Mouse (Mus musculus) heart, embryonic 15.5 days (tissue): ENCODE results near the gene 2310022A10Rik. TPM values are rescaled to one million over a fixed set of nuclear protein-coding genes. Genes with fewer than 3 reads are reported as not detected.

Experiments used
- ATAC-seq: fragments of 200-750 bp; cut with Nextera tagmentation; replicated peaks from 2 replicates; pipeline ENCODE4 v1.8.0; 2017; ENCODE audit warnings: low read depth, moderate TSS enrichment; ENCODE audit not compliant: insufficient number of reproducible peaks, insufficient read depth, low FRiP score
- H3K27ac ChIP-seq: fragments of 300-500 bp; sonication (generic); 2 replicates; pipeline ENCODE4 v1.5.1; 2015; ENCODE audit warnings: mild to moderate bottlenecking, inconsistent platforms
- H3K27me3 ChIP-seq: fragments of 300-500 bp; sonication (generic); 2 replicates; pipeline ENCODE4 v1.6.1; 2015; ENCODE audit warnings: inconsistent platforms
- H3K36me3 ChIP-seq: fragments of 300-500 bp; sonication (generic); 2 replicates; pipeline ENCODE4 v1.6.1; 2015; ENCODE audit warnings: mild to moderate bottlenecking, inconsistent platforms
- H3K4me1 ChIP-seq: fragments of 300-500 bp; sonication (generic); replicated peaks from 2 replicates; pipeline ENCODE4 v1.6.1; 2015; ENCODE audit warnings: inconsistent platforms
- H3K4me2 ChIP-seq: fragments of 300-500 bp; sonication (generic); 2 replicates; pipeline ENCODE4 v1.6.1; 2015; ENCODE audit warnings: inconsistent platforms, mild to moderate bottlenecking, moderate library complexity
- H3K4me3 ChIP-seq: fragments of 300-500 bp; sonication (generic); 2 replicates; pipeline ENCODE4 v1.5.1; 2015; ENCODE audit warnings: mild to moderate bottlenecking, inconsistent platforms
- H3K9ac ChIP-seq: fragments of 300-500 bp; sonication (generic); 2 replicates; pipeline ENCODE4 v1.6.1; 2015; ENCODE audit warnings: mild to moderate bottlenecking, inconsistent platforms
- H3K9me3 ChIP-seq: fragments of 300-500 bp; sonication (generic); replicated peaks from 2 replicates; pipeline ENCODE4 v1.6.1; 2016; ENCODE audit warnings: inconsistent platforms
- WGBS: fragments of 180-500 bp; shearing (Covaris S2); methylation state at CpG from one replicate; pipeline ENCODE4 v1.1.7; 2015; ENCODE audit warnings: mixed read lengths; 5-methylcytosine and 5-hydroxymethylcytosine counted together
- polyA plus RNA-seq: library from polyadenylated mRNA; unstranded; fragments of >200 nt; fragmentation: Nextera tagmentation; extraction: Ambion mirVana; gene quantifications from 2 replicates; pipeline ENCODE4 v1.2.1, GENCODE M21; 2015

2310022A10Rik gene
- polyA plus RNA-seq, 1 experiment from 2014 or later = 36.9 TPM

DNA sequence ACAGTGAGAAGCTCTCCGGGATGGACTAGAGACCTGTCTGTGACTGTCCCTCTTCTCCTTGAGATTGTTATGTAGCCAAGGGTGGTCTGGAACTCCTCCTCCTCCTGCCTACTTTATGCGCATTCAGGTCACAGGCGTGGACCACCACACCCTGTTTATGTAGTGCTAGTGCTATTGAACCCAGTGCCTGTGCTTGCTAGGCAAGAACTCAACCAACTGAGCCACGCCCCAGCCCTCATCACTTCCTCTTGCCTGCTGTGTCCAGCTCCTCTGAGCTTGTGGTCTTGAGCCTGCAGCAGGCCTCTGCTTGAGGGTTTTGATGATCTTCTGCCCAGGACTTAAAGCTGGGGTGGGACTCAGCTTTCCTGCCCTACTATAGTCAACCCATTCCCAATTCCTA, 19.1 kb downstream of the 2310022A10Rik start:
- H3K4me3 ChIP-seq = no peak overlapping the region
- 92% methylated on average over 4 of the region's 4 CpGs for WGBS
- H3K36me3 ChIP-seq = peaks cover 80% of the 10 kb centered on the region

DNA sequence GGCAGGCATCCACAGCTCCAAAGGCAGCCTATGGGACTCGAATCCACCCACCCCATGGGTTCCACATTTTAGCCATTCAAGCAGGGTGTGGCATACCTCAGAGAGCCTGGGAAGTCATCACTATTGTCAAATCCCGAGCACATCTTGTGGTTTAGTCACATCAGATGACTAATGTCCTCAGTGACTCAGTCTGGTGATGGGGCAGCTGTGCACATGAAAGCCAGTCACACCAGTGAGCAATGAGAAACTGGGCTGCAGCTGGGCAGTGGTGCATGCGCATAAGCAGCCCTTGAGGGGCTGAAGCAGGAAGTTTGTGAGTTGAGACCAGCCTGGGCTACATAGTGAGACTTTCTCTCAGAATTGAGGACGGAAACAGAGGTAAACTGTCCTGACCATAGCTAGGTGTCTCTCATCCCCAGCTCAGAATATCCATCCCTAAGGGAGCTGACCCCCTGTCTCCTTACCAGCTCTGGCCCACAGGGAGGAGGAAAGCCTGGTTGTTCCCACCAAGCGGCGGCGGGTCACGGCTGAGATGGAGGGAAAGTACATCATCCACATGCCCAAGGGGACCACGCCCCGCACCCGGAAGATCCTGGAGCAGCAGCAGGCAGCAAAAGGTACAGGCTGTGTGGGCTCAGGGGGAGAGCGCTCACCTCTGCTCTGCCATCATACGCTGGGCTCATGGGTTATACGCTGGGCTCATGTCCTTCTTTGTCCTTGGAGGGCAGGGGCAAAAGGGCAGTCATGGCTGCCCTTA, 21.3 kb downstream of the 2310022A10Rik start:
- no peaks in the 10 kb centered on the region for H3K27me3 ChIP-seq
- no peaks in the 10 kb centered on the region for H3K9me3 ChIP-seq
- H3K4me2 ChIP-seq = no peak overlapping the region
- no peak overlapping the region for H3K9ac ChIP-seq
- peaks cover 75% of the 10 kb centered on the region for H3K36me3 ChIP-seq
- no peak overlapping the region for H3K4me3 ChIP-seq
- no peak overlapping the region for H3K27ac ChIP-seq
- no peak for ATAC-seq
- 89% methylated on average over 14 of the region's 14 CpGs for WGBS
- no peaks in the 10 kb centered on the region for H3K4me1 ChIP-seq

More for the DNA sequence above, 19.1 kb downstream of the 2310022A10Rik start:
- Histone ChIP-seq H3K9ac (no peak overlapping the region), H3K4me1 (no peaks in the 10 kb centered on the region), H3K27me3 (no peaks in the 10 kb centered on the region), H3K27ac (no peak overlapping the region), H3K9me3 (no peaks in the 10 kb centered on the region), H3K4me2 (no peak overlapping the region)
- no peak for ATAC-seq

DNA sequence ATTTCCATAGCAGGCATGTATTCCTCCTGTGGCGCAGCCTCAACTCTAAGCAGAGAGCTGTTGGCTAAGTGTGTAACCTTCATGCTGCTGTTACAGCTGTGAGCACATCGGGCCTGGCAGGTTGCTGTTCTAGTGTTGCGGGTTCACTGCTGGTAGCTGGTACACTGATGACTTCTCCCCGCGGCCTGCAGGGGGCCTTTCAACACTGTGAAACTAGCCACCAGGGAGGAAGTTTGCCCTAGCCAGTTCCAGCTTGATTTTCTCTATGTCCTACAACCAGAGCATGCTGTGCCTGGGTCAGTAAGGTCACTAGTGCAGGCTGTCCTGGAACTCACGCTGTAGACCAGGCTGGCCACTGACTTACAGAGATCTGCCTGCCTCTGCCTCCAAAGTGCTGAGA, 23.9 kb downstream of the 2310022A10Rik start:
- 67% methylated on average over 6 of the region's 6 CpGs for WGBS
- Histone ChIP-seq H3K9ac (no peak overlapping the region), H3K9me3 (no peaks in the 10 kb centered on the region)

DNA sequence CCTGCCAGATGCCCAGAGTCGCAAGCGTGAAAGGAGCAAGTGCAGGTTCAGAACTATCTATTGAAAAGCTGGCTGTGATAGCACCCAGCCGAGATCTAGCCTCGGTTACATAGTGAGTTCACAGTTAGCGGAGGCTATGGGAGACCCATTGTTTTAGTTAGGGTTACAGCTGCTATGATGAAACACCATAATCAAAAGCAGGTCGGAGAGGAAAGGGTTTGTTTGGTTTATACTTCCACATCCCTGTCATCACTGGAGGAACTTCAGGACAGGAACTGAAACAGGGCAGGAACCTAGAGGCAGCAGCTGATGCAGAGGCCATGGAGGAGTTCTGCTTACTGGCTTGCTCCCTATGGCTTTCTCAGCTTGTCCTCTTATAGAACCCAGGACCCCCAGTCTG, 24.6 kb downstream of the 2310022A10Rik start:
- whole genome bisulfite sequencing = 90% methylated on average over 6 of the region's 6 CpGs
- Histone ChIP-seq H3K4me2 (no peak overlapping the region), H3K4me3 (no peak overlapping the region), H3K27me3 (no peaks in the 10 kb centered on the region), H3K27ac (no peak overlapping the region), H3K9me3 (no peaks in the 10 kb centered on the region), H3K9ac (no peak overlapping the region), H3K4me1 (no peaks in the 10 kb centered on the region), H3K36me3 (peaks cover 80% of the 10 kb centered on the region)
- no peak for ATAC-seq

More for the DNA sequence above, 23.9 kb downstream of the 2310022A10Rik start:
- no peak overlapping the region for H3K27ac ChIP-seq
- no peak overlapping the region for H3K4me3 ChIP-seq
- peak; percentile 31; the same call in 1 of the 2 replicates for ATAC-seq
- H3K27me3 ChIP-seq = no peaks in the 10 kb centered on the region
- no peaks in the 10 kb centered on the region for H3K4me1 ChIP-seq
- H3K36me3 ChIP-seq = peaks cover 79% of the 10 kb centered on the region
- H3K4me2 ChIP-seq = no peak overlapping the region

DNA sequence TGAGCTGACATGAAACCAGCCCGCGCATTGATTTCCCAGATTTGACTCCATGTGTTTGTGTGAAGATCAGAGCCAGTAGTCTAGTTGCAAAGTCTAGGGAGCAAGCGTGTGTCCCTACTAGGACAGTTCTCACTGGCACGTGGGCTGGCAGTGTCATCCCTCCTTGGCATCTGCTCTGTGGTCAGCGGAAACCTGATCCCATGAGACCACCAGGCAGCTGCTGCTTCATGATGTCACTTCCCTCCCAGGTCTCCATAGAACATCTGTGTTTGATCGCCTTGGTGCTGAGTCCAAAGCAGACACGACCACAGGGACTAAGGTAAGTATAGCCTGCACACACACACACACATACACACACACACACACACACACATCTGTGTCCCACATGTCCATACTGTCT, 25.4 kb downstream of the 2310022A10Rik start:
- H3K36me3 ChIP-seq = peaks cover 81% of the 10 kb centered on the region
- WGBS = 82% methylated on average over 7 of the region's 7 CpGs
- H3K27ac ChIP-seq = no peak overlapping the region
- no peaks in the 10 kb centered on the region for H3K27me3 ChIP-seq
- H3K9me3 ChIP-seq = no peaks in the 10 kb centered on the region
- no peaks in the 10 kb centered on the region for H3K4me1 ChIP-seq
- H3K4me2 ChIP-seq = no peak overlapping the region
- no peak for ATAC-seq
- no peak overlapping the region for H3K4me3 ChIP-seq
- H3K9ac ChIP-seq = no peak overlapping the region

DNA sequence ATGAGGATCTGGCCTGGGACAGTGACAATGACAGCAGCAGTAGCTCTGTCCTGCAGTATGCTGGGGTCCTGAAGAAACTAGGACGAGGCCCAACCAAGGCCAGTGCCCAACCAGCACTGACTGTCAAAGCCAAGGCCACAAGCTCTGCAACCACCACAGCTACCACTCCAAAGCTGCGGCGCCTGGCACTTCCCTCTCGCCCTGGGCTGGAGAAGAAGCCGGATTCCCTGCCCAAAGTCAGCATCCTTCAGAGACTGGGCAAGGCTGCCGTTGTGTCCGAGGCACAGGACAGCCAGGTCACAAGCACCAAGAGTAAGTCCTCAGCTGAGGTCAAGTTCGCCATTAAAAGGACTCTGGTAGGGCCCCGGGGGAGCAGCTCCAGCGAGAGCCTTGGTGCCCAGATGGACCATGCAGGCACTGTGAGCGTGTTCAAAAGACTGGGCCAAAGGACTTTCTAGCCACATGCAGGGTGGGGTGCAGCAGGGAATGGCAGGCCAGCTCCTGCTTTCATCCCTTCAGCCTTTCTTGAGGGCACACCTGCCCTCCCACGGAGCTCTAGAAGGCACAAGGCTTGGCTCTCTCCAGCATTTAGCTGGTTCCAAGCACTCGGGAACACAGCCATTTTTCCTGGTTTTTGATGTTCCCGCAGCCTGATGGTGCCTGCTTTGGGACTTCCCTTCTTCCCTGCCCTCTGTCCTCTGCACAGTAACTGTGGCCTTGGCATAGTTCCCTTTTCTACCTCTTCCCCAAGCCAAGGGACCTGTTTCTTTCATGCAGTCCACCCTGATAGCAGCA, 27.5 kb downstream of the 2310022A10Rik start:
- H3K9ac ChIP-seq = no peak overlapping the region
- H3K36me3 ChIP-seq = peaks cover 66% of the 10 kb centered on the region

DNA sequence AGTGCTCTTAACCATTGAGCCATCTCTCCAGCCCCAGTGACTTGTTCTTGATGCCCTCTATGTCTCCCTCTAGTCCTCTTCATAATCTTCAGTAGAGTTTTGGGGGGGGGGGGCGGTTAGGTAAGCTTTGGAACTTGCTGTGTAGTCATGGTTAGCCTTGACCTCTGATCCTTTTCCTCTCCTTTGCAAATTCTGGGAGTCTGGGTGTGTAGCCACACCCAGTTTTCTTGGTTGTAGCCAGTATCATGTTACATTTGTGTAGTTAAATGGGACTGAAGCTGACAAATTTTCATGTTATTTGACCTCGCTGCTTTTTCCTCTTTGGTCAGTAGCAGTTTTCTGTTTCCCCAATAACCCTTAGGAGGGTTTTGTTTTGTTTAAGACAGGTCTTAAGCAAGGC, 33.8 kb downstream of the 2310022A10Rik start:
- no peak for ATAC-seq
- H3K27me3 ChIP-seq = no peaks in the 10 kb centered on the region
- H3K36me3 ChIP-seq = peaks cover 12% of the 10 kb centered on the region
- H3K9ac ChIP-seq = no peak overlapping the region
- no peak overlapping the region for H3K27ac ChIP-seq
- H3K9me3 ChIP-seq = no peaks in the 10 kb centered on the region
- no peak overlapping the region for H3K4me3 ChIP-seq
- no peaks in the 10 kb centered on the region for H3K4me1 ChIP-seq
- H3K4me2 ChIP-seq = no peak overlapping the region
- WGBS = 77% methylated on average over 2 of the region's 2 CpGs

More for the DNA sequence above, 27.5 kb downstream of the 2310022A10Rik start:
- ATAC-seq = no peak
- H3K9me3 ChIP-seq = no peaks in the 10 kb centered on the region
- 87% methylated on average over 14 of the region's 14 CpGs for WGBS
- H3K27me3 ChIP-seq = no peaks in the 10 kb centered on the region
- no peaks in the 10 kb centered on the region for H3K4me1 ChIP-seq
- H3K4me3 ChIP-seq = no peak overlapping the region
- H3K4me2 ChIP-seq = no peak overlapping the region
- no peak overlapping the region for H3K27ac ChIP-seq

DNA sequence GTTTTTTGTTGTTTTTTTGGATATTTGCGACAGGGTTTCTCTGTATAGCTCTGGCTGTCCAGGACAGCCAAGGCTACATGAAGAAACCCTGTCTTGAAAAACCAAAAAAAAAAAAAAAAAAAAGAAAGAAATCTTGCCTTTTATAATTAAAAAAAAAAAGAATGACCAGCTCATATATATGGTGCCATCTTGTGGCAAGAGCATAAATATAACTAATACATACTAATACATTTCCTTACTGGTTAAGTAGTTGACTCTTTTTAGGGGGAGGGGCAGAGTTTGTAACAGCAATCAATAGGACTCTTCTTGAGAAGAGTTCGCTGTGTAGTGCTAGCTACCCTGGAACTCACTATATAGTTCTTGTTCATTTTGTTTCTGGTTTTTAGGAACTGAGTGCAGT, 34.7 kb downstream of the 2310022A10Rik start:
- ATAC-seq = no peak
- H3K9me3 ChIP-seq = no peaks in the 10 kb centered on the region
- no peak overlapping the region for H3K4me3 ChIP-seq
- H3K4me1 ChIP-seq = peaks cover 4% of the 10 kb centered on the region
- 83% methylated on average over 2 of the region's 2 CpGs for WGBS
- H3K4me2 ChIP-seq = no peak overlapping the region
- no peaks in the 10 kb centered on the region for H3K27me3 ChIP-seq
- H3K27ac ChIP-seq = no peak overlapping the region
- no peak overlapping the region for H3K9ac ChIP-seq
- peaks cover 4% of the 10 kb centered on the region; the same call in 1 of the 2 replicates for H3K36me3 ChIP-seq

DNA sequence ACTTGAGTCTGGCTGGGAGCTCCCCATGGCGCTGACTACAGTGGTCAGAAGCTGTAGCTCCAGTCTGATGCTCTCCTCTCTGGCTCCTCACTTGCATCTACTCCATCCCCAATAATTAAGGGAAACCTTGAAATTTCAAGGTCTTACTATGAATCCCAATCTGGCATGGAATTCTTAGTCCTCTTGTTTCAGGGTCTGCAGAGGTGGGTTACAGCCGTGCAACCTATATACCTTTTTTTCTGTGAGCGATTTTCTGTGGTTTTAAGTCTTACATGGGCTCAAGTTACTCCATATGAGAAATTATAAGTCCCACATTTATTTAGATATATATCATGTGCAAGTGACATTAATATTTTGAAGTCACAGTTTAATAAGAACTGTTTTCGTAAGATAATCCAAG, 37.1 kb downstream of the 2310022A10Rik start:
- Histone ChIP-seq H3K9ac (no peak overlapping the region), H3K4me3 (no peak overlapping the region), H3K9me3 (no peaks in the 10 kb centered on the region), H3K27ac (no peak overlapping the region), H3K4me2 (no peak overlapping the region), H3K27me3 (no peaks in the 10 kb centered on the region), H3K4me1 (peaks cover 23% of the 10 kb centered on the region), H3K36me3 (no peaks in the 10 kb centered on the region)
- no peak for ATAC-seq
- WGBS = 95% methylated on average over 4 of the region's 4 CpGs

DNA sequence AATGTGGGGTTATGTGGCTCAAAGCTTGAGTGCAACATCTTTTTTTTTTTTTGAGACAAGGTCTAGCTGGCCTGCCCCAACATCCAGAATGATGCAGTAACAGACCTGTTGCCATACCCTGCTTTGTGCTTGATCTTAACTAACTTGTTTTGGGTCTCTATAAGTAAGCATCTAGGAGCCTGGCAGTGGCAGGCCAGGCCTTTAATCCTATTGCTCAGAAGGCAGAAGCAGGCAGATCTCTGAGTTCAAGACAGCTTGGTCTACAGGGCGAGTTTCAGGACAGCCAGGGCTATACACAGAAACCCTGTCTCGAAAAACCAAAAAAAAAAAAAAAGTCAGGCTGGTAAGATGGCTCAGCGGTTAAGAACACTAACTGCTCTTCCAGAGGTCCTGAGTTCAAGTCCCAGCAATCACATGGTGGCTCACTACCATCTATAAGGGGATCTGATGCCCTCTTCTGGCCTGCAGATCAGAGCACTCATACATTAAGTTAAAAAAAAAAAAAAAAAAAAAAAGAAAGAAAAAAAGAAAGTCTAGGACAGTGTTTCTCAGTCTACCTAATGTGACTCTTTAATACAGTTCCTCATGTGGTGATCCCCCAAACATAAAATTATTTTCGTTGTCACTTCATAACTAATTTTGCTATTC, 37.7 kb downstream of the 2310022A10Rik start:
- peaks cover 24% of the 10 kb centered on the region for H3K4me1 ChIP-seq
- no peaks in the 10 kb centered on the region for H3K27me3 ChIP-seq
- H3K4me3 ChIP-seq = peak overlapping the region; percentile 82
- no peaks in the 10 kb centered on the region for H3K36me3 ChIP-seq
- H3K27ac ChIP-seq = peak overlapping the region; percentile 99
- no peaks in the 10 kb centered on the region for H3K9me3 ChIP-seq
- peak overlapping the region; percentile 60 for H3K9ac ChIP-seq
- WGBS = 58% methylated on average over 4 of the region's 4 CpGs
- no peak for ATAC-seq
- peak overlapping the region; percentile 81 for H3K4me2 ChIP-seq
